Mouse (Mus musculus): ENCODE measurements at regions not wholly inside any gene's neighbourhood (a gene's known extent, or its start where the extent isn't known, plus 50 kb on each side); places are given as distances from the start of the nearest gene placed in this dataset.

DNA sequence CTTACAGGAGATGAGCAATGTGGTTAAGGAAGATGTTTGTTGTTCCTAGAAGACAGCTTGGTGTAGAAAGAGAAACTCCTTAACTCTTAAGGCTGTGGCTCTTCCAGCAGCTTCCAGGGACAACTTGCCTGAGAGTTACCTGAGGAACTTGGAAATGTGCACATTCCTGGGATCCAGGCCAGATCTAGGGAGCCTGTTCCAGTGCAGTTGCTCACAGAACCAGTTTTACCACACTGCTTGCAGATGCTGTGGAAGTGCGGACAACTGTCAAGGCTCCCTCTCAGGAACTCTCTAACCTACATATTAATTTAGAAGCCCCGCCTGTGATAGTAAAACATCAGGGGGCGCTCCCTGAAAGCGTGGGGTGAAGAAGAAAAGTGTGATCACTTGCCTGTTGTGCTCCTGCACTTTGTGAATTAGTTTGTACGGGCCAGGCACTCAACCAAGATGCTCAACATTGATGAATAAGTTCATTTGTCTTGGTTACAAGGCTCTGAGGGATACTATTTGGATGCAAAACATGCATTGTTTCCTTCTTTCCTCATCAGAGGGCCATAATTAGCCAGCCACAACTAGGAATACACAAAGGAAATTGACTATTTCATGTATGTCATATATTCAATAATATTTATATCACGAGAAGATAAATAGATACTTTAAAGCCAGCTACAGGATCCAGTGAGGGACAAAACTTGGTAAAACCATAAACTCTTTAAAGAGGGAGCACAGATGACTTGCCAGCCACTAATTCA is 357.1 kb upstream of the Adgrl2 start:
- H3K27ac ChIP-seq (replicated peaks), result no peak overlapping the region
- no peak for ATAC-seq (replicated peaks)
- H3K4me3 ChIP-seq, result no peak overlapping the region
- H3K4me1 ChIP-seq, result 0 out of 2 replicates have a peak, but pooled peaks cover 4% of the 10 kb centered on the region
- WGBS, result 44% methylated on average over 6 of the region's 6 CpGs
- no peaks in the 10 kb centered on the region for H3K9me3 ChIP-seq
- no peak overlapping the region for H3K9ac ChIP-seq (replicated peaks)
- H3K36me3 ChIP-seq, result no peaks in the 10 kb centered on the region
- H3K27me3 ChIP-seq, result no peaks in the 10 kb centered on the region
- no peak overlapping the region for H3K4me2 ChIP-seq (replicated peaks)

DNA sequence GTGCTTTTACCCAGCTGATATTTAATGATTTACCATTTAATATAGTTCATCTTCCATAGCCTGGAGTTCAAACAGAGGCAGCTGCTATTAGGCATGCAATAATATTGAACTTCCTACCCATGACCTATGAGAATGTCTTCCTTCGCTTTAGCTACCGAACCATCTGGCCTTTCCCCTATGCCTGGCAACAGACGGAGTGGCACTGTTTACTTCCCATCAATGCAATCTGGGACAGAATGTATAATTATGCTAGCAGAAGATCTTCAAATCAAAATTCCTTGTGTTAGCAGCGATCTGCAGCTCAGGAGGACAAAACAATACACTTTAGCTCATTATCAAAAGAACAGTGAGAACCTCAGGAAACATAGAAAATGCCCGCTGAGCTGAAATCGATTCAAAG is 352.2 kb upstream of the Adgrl2 start:
- Histone ChIP-seq H3K4me1 (0 out of 2 replicates have a peak, but pooled peaks cover 4% of the 10 kb centered on the region), H3K9me3 (no peaks in the 10 kb centered on the region), H3K9ac (replicated peaks) (no peak overlapping the region), H3K4me3 (no peak overlapping the region), H3K27me3 (no peaks in the 10 kb centered on the region), H3K4me2 (replicated peaks) (no peak overlapping the region), H3K36me3 (no peaks in the 10 kb centered on the region), H3K27ac (replicated peaks) (no peak overlapping the region; the same call in 1 of the 2 replicates)
- ATAC-seq (replicated peaks), result peak; percentile 58; the same call in 1 of the 2 replicates
- WGBS, result 43% methylated on average over 6 of the region's 6 CpGs

- ATAC-seq (replicated peaks), result no peak
- no peak overlapping the region for H3K4me2 ChIP-seq (replicated peaks)
- 63% methylated on average over 3 of the region's 3 CpGs for WGBS
Observed at GRCm38 (mm10) chr3:149339374-149339753, 349.0 kb upstream of the Adgrl2 start.

DNA sequence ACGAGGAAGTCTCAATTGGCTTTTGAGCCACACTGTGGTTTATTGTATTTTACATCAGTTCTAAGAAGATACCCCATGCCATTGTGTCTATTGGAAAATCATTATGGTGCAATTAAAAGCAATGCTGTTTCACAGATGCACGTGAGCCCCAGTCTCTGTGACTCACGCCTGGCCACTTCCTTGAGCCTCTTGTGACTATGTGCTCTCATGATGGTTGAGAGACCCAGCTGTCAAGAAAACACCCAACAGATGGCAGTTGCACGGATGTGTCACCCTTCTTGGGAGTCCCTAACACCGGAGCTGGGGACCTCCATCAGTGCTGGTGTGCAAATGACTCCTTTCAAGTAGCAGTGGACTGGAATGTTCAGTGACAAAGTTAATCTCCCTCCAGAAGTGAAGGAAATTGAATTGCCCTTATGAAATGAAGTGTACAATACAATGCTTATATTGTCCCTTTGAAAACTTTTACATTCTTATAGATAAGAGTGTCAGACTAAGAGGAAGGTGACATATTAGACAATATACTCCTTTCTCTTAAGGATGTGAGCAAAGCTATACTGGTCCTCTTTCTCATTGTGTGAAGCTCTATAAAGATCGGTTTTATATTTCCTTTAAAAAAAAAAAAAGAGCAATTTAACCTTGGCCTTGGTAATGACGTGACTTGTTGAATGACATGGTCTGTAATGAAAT is 348.5 kb upstream of the Adgrl2 start:
- Histone ChIP-seq H3K4me1 (0 out of 2 replicates have a peak, but pooled peaks cover 4% of the 10 kb centered on the region), H3K27ac (replicated peaks) (no peak overlapping the region), H3K9ac (replicated peaks) (no peak overlapping the region), H3K9me3 (no peaks in the 10 kb centered on the region), H3K4me3 (no peak overlapping the region), H3K36me3 (no peaks in the 10 kb centered on the region), H3K4me2 (replicated peaks) (no peak overlapping the region), H3K27me3 (no peaks in the 10 kb centered on the region)
- WGBS, result 50% methylated on average over 7 of the region's 7 CpGs
- ATAC-seq (replicated peaks), result no peak

More at GRCm38 (mm10) chr3:149339374-149339753, 349.0 kb upstream of the Adgrl2 start:
- Histone ChIP-seq H3K27ac (replicated peaks) (no peak overlapping the region), H3K9ac (replicated peaks) (no peak overlapping the region), H3K4me3 (no peak overlapping the region), H3K27me3 (no peaks in the 10 kb centered on the region), H3K9me3 (no peaks in the 10 kb centered on the region), H3K36me3 (no peaks in the 10 kb centered on the region), H3K4me1 (0 out of 2 replicates have a peak, but pooled peaks cover 4% of the 10 kb centered on the region)

DNA sequence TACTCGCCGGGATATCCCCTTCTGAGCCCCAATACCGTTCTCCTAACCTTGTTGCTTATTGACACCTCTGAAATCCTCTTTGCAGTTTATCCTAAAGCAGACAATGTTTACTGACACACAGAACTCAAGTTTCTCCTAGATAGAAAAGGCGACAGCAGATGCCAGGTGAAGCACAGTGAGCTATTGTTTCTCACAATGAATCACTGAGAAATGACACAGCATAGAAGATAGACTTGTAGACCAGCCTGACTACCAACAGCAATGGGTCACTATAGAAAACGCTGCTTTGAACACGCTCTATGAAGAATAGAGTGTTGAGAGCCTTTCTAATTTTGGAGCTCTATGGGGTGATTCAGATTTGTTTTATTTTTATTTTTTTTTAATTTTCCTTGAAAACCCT is 344.9 kb upstream of the Adgrl2 start:
- Histone ChIP-seq H3K9ac (replicated peaks) (no peak overlapping the region), H3K4me1 (peaks cover 6% of the 10 kb centered on the region), H3K27ac (replicated peaks) (no peak overlapping the region), H3K9me3 (no peaks in the 10 kb centered on the region), H3K4me3 (no peak overlapping the region), H3K36me3 (no peaks in the 10 kb centered on the region), H3K27me3 (no peaks in the 10 kb centered on the region), H3K4me2 (replicated peaks) (no peak overlapping the region)
- WGBS, result 78% methylated on average over 6 of the region's 6 CpGs
- ATAC-seq (replicated peaks), result no peak

DNA sequence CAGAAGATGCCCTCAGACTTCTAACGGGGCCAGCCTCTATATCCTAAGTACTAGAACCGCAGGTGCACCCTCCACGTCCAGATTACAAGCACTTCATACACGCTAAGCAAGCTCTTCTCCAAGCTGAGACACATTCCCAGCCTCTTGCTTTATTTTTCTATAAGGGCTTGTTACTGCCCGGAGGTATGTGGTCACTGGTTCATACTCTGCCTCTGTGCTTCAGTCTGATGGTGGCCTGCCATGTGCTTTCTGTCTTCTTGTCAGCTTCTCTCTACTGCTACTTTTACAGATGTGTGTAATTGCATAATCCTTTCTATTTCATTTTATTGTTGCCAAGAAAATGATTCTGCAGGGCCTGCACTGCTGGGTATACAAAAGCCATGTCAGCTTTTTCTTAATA is 343.3 kb upstream of the Adgrl2 start:
- Histone ChIP-seq H3K4me1 (peaks cover 6% of the 10 kb centered on the region), H3K9ac (replicated peaks) (no peak overlapping the region), H3K9me3 (no peaks in the 10 kb centered on the region), H3K36me3 (no peaks in the 10 kb centered on the region), H3K27me3 (no peaks in the 10 kb centered on the region), H3K27ac (replicated peaks) (no peak overlapping the region), H3K4me3 (no peak overlapping the region), H3K4me2 (replicated peaks) (no peak overlapping the region)
- no peak for ATAC-seq (replicated peaks)
- WGBS, result 65% methylated on average over 5 of the region's 5 CpGs

- Histone ChIP-seq H3K27ac (replicated peaks) (no peak overlapping the region), H3K4me1 (peaks cover 6% of the 10 kb centered on the region), H3K27me3 (no peaks in the 10 kb centered on the region), H3K9me3 (no peaks in the 10 kb centered on the region), H3K9ac (replicated peaks) (no peak overlapping the region), H3K4me3 (no peak overlapping the region), H3K36me3 (no peaks in the 10 kb centered on the region), H3K4me2 (replicated peaks) (no peak overlapping the region)
- ATAC-seq (replicated peaks), result no peak
- 38% methylated on average over 10 of the region's 10 CpGs for WGBS
Observed at GRCm38 (mm10) chr3:149333131-149333530, 342.8 kb upstream of the Adgrl2 start.

DNA sequence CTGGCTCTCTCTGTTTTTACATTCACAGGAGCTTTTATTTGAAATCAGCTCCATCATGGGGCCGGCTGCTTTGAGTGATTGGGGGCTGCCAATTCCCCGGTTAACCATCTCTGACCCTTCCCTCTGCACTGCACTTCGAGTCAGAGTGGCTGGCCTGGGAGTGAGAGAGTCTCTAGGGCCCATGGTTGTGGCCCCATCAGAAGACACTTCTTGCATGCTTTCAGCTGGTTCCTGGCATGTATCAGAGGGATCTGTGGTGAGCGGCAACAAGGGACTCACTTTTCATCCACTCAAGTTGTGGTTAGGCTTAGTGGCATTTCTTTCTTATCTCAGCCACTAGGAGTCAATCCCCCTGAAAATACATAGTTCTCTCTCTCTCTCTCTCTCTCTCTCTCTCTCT is 341.8 kb upstream of the Adgrl2 start:
- 13% methylated on average over 4 of the region's 4 CpGs for WGBS
- Histone ChIP-seq H3K27ac (replicated peaks) (no peak overlapping the region), H3K4me3 (no peak overlapping the region), H3K36me3 (no peaks in the 10 kb centered on the region), H3K27me3 (no peaks in the 10 kb centered on the region), H3K4me2 (replicated peaks) (no peak overlapping the region), H3K4me1 (peaks cover 6% of the 10 kb centered on the region), H3K9me3 (no peaks in the 10 kb centered on the region), H3K9ac (replicated peaks) (no peak overlapping the region)
- no peak for ATAC-seq (replicated peaks)

DNA sequence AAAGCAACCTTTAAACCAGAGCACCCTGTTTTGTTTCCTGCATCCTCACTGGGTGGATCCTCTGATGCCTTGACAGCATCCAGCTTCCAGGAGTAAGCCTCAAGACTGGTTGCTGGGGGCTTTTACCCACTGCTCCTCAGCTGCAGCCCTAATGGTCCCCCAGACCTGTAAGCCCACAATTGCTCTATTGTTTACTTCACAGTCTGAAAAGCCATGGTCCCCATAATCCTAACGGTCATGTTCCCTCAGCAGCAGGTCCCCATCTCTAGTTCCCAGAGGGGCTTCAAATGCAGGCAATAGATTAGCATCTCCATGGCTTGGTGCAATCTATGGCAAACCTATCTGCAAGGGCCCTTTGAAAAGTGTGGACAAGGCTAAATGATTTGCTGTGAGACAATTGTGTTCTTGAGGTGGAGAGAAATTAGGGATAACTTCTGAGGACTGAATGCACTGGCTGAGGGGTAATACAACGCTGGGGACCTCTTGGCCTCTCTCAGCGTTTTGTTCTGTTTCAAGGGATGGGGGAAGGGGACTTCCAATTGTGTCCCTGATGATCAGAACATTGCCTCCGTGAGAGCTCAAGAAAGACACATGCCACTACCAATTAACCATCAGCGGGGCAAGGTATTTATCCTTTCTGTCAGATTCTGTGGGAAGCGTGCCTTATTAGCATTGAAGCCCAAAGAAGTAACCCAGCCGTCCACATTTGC is 341.1 kb upstream of the Adgrl2 start:
- Histone ChIP-seq H3K27me3 (no peaks in the 10 kb centered on the region), H3K36me3 (no peaks in the 10 kb centered on the region), H3K4me1 (peaks cover 6% of the 10 kb centered on the region), H3K4me3 (no peak overlapping the region), H3K4me2 (replicated peaks) (no peak overlapping the region), H3K9me3 (no peaks in the 10 kb centered on the region), H3K9ac (replicated peaks) (no peak overlapping the region), H3K27ac (replicated peaks) (no peak overlapping the region)
- ATAC-seq (replicated peaks), result no peak
- 6% methylated on average over 7 of the region's 7 CpGs for WGBS

- Histone ChIP-seq H3K9ac (replicated peaks) (no peak overlapping the region), H3K27me3 (no peaks in the 10 kb centered on the region), H3K4me2 (replicated peaks) (no peak overlapping the region), H3K9me3 (no peaks in the 10 kb centered on the region), H3K36me3 (no peaks in the 10 kb centered on the region), H3K4me1 (peaks cover 6% of the 10 kb centered on the region), H3K4me3 (no peak overlapping the region), H3K27ac (replicated peaks) (no peak overlapping the region)
- WGBS, result 71% methylated on average over 10 of the region's 10 CpGs
- no peak for ATAC-seq (replicated peaks)
Observed at GRCm38 (mm10) chr3:149330716-149331115, 340.4 kb upstream of the Adgrl2 start.

- peaks cover 6% of the 10 kb centered on the region for H3K4me1 ChIP-seq
- no peak overlapping the region for H3K9ac ChIP-seq (replicated peaks)
- no peaks in the 10 kb centered on the region for H3K27me3 ChIP-seq
- H3K4me2 ChIP-seq (replicated peaks), result no peak overlapping the region
- no peak overlapping the region for H3K4me3 ChIP-seq
- ATAC-seq (replicated peaks), result no peak
- no peak overlapping the region for H3K27ac ChIP-seq (replicated peaks)
- WGBS, result 85% methylated on average over 10 of the region's 10 CpGs
- H3K36me3 ChIP-seq, result no peaks in the 10 kb centered on the region
- no peaks in the 10 kb centered on the region for H3K9me3 ChIP-seq
Observed at GRCm38 (mm10) chr3:149330041-149330440, 339.7 kb upstream of the Adgrl2 start.

DNA sequence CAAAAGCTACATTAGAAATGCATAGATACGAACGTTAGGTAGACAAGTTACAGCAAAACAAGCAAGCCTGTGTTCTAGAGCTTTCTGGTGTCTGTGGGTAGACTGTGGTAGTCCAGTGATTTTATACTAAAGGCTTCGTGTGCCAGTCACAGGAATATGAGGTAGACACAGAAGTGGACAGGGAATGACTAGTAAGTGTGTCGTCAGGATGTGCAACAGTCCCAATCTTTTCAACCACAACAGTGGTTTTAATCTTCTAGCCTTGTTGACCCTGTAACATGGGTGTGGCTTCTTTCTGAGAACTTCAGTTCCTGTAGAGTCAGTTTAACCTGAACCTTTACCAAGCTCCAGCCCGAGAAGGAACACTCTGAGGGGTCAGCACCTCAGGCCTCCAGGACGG is 339.3 kb upstream of the Adgrl2 start:
- Histone ChIP-seq H3K4me1 (peaks cover 6% of the 10 kb centered on the region), H3K4me2 (replicated peaks) (no peak overlapping the region), H3K36me3 (no peaks in the 10 kb centered on the region), H3K27ac (replicated peaks) (no peak overlapping the region), H3K9ac (replicated peaks) (no peak overlapping the region), H3K4me3 (no peak overlapping the region), H3K9me3 (no peaks in the 10 kb centered on the region), H3K27me3 (no peaks in the 10 kb centered on the region)
- 88% methylated on average over 6 of the region's 6 CpGs for WGBS
- no peak for ATAC-seq (replicated peaks)
